Mouse (Mus musculus) monocyte, adult 59 days (primary cell): Measurements from ENCODE around the gene Ttf1. TPM values are rescaled to one million over a fixed set of nuclear protein-coding genes. Genes with fewer than 3 reads are reported as not detected.

Source experiments
- total RNA-seq, 2 experiments: library from RNA; stranded (reverse); gene quantifications; one replicate each; pipeline ENCODE4 v1.2.4; 2023

Ttf1 gene
- 10 to 100 TPM; 17.7 to 24.1 TPM for total RNA-seq

DNA sequence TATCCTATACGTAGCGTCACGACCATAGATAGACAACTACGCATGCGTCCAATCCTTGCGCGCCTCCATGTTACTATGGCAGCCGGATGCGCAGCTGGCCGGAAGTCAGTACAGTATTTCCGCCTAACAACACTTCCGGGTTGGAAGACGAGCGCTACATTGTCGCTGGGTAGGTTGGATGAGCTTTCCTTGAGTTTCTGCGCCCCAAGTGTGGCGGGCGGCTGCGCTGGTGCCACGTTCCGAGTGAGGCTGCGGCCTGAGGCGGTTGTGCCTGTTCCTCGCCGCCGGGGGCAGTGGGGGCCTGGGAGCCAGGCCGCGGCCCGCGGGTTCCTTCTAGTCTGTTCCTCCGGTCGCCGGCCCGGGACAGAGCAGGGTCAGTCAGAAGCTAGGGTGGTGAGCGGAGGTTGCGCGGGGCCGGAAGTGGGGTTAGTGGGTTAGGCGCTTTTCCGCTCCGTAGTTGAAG lies at the start of gene Ttf1:
TSS of gene Ttf1 (plus strand) at position 128 of the 463 bp plus-strand sequence.

DNA sequence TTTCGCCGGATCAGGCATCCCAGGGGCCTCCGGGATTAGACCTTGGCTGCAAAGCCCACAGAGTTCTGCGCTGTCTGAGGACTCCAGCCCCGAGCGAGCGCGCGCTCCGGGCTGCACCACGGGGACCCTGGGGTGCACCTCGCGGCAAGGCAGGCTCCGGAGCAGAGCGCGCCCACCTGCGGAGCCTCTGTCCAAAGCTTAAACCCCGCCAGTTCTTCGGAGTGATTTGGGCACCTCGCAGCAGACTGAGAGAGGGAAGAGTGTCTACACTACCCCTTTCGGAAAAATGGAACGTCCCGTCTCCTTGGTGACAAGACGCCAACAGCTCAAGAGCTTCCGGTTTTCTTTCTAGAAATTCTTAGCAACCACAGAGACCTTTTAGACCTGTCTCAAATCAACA lies 5.1 kb upstream of the Ttf1 start, which contains the start of gene Cfap77:
TSS of gene Cfap77 (minus strand) at position 76 of the 400 bp plus-strand sequence.

DNA sequence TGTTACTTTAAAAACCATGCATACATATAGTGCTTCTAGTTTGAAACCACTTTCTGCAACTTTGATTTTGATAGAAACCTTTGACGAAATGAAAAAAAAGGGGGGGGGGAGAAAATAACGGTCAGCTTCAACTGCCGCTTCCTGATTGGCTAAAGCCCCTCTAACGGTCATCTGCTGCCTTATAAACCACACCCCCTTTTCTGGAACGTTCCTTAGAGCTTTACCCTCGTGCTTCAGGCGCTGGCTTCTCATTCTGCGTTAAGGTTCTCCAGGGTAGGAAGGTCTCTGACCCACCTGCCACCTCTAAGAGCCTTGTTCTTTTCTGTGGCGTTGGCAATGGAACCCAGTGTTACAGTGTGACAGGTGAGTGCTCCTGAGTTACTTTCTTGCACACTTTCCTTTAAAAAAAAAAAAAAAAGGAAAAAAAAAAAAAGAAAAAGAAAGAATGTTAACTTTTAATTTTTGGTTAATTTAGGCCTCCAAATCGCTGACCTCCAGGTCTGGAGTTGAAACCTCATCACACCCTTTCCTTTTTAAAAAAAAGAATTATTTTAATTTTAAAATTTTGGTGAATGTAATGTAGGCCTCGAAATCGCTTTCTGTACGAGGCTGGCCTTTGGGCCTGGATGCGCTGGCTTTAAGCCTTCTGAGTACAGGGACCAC lies 64.0 kb downstream of the Ttf1 start, which contains the start of gene Setx:
TSS of gene Setx (plus strand) at position 275 of the 663 bp plus-strand sequence.

Other genes starting within 250 kb of the Ttf1 start
- 10 to 100 TPM; 11.7 to 12.6 TPM for gene Gtf3c4, start 219.9 kb upstream of the Ttf1 start, total RNA-seq
- gene Ddx31, start 219.9 kb upstream of the Ttf1 start, total RNA-seq = 10 to 100 TPM; 10.5 to 13.7 TPM
- not detected for gene Barhl1, start 143.6 kb upstream of the Ttf1 start, total RNA-seq
- not detected for gene Cfap77, start 5.2 kb upstream of the Ttf1 start, total RNA-seq
- 10 to 100 TPM; 38.1 to 41.4 TPM for gene Setx, start 63.9 kb downstream of the Ttf1 start, total RNA-seq
- 10 to 100 TPM; 72.8 to 85.6 TPM for gene Ntng2, start 192.7 kb downstream of the Ttf1 start, total RNA-seq